In the genomic region with DNA sequence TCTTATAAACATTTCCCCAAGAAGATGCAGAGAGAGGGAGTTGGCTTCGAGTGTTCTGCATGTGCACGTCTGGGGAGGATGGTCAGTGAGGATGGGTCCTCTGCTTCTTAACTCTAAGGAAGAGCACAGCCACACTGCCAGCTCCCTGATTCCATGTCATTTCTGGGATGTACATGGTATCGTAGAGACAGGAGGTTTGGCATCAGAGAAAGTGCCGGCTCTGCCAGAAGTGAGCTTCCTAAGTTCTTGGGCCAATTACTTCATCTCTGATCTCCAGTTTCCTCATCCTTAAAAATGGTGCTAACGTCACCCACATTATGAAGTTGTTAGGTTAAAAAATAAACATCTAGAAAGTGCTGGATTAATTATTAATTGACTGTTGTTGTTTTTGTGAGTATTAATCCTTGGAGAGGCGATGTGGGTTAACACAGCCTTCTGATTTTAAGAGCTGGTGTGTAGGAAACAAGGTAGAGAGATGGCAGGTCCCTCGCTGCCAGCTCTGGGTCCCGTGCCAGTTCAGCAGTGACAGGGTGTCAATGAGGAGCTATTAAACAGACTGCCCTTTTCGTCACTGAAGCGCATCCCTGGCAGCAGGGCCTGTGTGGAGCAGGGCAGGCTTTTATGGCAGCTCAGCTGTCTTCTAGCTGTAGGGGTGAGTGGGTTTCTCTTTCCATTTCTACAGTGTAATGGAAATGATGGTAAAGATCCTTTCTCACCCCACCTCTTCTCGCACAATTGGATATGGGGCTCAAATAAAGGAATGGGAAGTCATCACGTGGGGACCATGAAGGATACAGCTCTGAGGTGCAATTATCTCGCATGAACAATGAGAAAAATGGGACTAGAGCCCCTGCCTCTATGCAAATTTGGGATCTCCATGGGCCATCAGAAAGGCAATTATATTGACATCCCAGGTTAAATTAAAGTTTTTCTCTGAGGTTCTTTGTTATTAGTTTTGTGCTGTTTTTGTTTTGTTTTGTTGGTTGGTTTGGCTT, we compare ENCODE assay signal across 10 mouse cellular contexts.
DNase-seq lines count a peak whose midpoint lies in the region; ATAC-seq and TF ChIP-seq lines count a peak whose summit lies in the region.
"Had no signal": no experiment of that assay in that cellular context is flagged by ENCODE, and none has a peak within 500 bp of the region (broad histone marks: within the 10 kb centered on the region; RNA-seq: fewer than 3 reads in every experiment).

No protein-coding gene starts in this region.

- WGBS in heart, adult 2 months = 79% methylated on average over 13 of the region's 13 CpGs
- WGBS in kidney, adult 2 months = 51% methylated on average over 13 of the region's 13 CpGs
- 57% methylated on average over 13 of the region's 13 CpGs for WGBS in midbrain, postnatal 0 days

- intact Hi-C loops in heart, adult 2 months (cut with DNase I) = no loop called here

- H3K36me3 ChIP-seq in heart, adult 2 months (ENCODE audit: control insufficient read depth, insufficient read depth, low read length) = peaks cover 2% of the 10 kb centered on the region; the same call in 1 of the 2 replicates
- H3K36me3 ChIP-seq in kidney, adult 2 months (ENCODE audit: control insufficient read depth, insufficient read depth, low read length) = no peaks in the 10 kb centered on the region
- H3K36me3 ChIP-seq in midbrain, postnatal 0 days (ENCODE audit: insufficient read depth, low read length) = no peaks in the 10 kb centered on the region

- H3K4me2 ChIP-seq in midbrain, postnatal 0 days (ENCODE audit: low read depth, low read length, poor library complexity, severe bottlenecking) = no peak overlapping the region

- ATAC-seq in midbrain, postnatal 0 days (ENCODE audit: low FRiP score) = no peak

- no peak for TF ChIP-seq EP300 in heart, adult 2 months (IDR thresholded peaks at IDR 0.05; ENCODE audit: insufficient read depth, low read depth, low read length)

- DNase-seq in heart, adult 11 months = peak; percentile 90
- no peak for DNase-seq in heart, adult 2 months
- DNase-seq in cerebellum, postnatal 36 days = peak; percentile 19 to 29
- DNase-seq in kidney, adult 2 months = peak; percentile 68
- peak; percentile 68 for DNase-seq in midbrain, postnatal 0 days (ENCODE audit: low spot score)
- DNase-seq in thymus, postnatal 10 days (ENCODE audit: low spot score in 2 of 2) = no peak
- no peak for DNase-seq in left cerebral cortex, adult 18-20 months (ENCODE audit: low spot score in 2 of 2)
- no peak for DNase-seq in adrenal gland, postnatal 25 days
- DNase-seq: B cell, adult 2 months; lung, adult 18-20 months had no signal

- TF ChIP-seq POLR2A in heart, adult 2 months (IDR thresholded peaks at IDR 0.05; ENCODE audit: insufficient read depth, low read depth, low read length) = no peak
- TF ChIP-seq POLR2A in kidney, adult 2 months (IDR thresholded peaks at IDR 0.05; ENCODE audit: low read depth, low read length) = no peak

- H3K9ac ChIP-seq in heart, adult 2 months (ENCODE audit: low read depth, low read length) = no peak overlapping the region
- H3K9ac ChIP-seq in midbrain, postnatal 0 days (replicated peaks; ENCODE audit: low read length, poor library complexity, severe bottlenecking) = no peak overlapping the region

- no peak overlapping the region for H3K4me3 ChIP-seq in heart, adult 2 months
- no peak overlapping the region for H3K4me3 ChIP-seq in kidney, adult 2 months (ENCODE audit: insufficient read depth, low read depth, low read length)
- H3K4me3 ChIP-seq in midbrain, postnatal 0 days (ENCODE audit: low read depth, low read length) = no peak overlapping the region

- no peaks in the 10 kb centered on the region for H3K79me2 ChIP-seq in heart, adult 2 months (replicated peaks; ENCODE audit: control insufficient read depth, insufficient read depth, low read length)

- peaks cover 1% of the 10 kb centered on the region; the same call in 1 of the 2 replicates for H3K4me1 ChIP-seq in heart, adult 2 months (ENCODE audit: control insufficient read depth, insufficient read depth, low read length)
- peaks cover 18% of the 10 kb centered on the region; the same call in 1 of the 2 replicates for H3K4me1 ChIP-seq in kidney, adult 2 months (ENCODE audit: control insufficient read depth, insufficient read depth, low read length)
- H3K4me1 ChIP-seq in midbrain, postnatal 0 days (ENCODE audit: insufficient read depth, low read length) = no peaks in the 10 kb centered on the region

- TF ChIP-seq CTCF in heart, adult 2 months (IDR thresholded peaks at IDR 0.05) = no peak
- no peak for TF ChIP-seq CTCF in kidney, adult 2 months (conservative IDR thresholded peaks at IDR 0.05; ENCODE audit: insufficient read depth, insufficient read length, low read depth, low read length)
- no peak for TF ChIP-seq CTCF in midbrain, postnatal 0 days (IDR thresholded peaks at IDR 0.05)

- H3K27ac ChIP-seq in heart, adult 2 months = no peak overlapping the region
- peak overlapping the region; percentile 61 for H3K27ac ChIP-seq in kidney, adult 2 months (ENCODE audit: insufficient read depth, low read depth, low read length)
- H3K27ac ChIP-seq in midbrain, postnatal 0 days (ENCODE audit: low read depth, low read length) = no peak overlapping the region

- no peaks in the 10 kb centered on the region for H3K27me3 ChIP-seq in heart, adult 2 months (ENCODE audit: control insufficient read depth, insufficient read depth, low read length)
- no peaks in the 10 kb centered on the region for H3K27me3 ChIP-seq in kidney, adult 2 months (replicated peaks; ENCODE audit: control insufficient read depth, insufficient read depth, low read length)
- no peaks in the 10 kb centered on the region for H3K27me3 ChIP-seq in midbrain, postnatal 0 days (ENCODE audit: insufficient read depth, low read length)

- no peaks in the 10 kb centered on the region for H3K9me3 ChIP-seq in midbrain, postnatal 0 days (ENCODE audit: low read length)

Comparison
In these comparisons a context has a peak if more than half of its experiments do, and no peak if none do; other contexts are left out.
1. DNase-seq: peak in heart, adult 11 months (single experiment), cerebellum, postnatal 36 days (2 of 2), kidney, adult 2 months (single experiment) and midbrain, postnatal 0 days (single experiment); none in heart, adult 2 months (0 of 2), thymus, postnatal 10 days (0 of 2), left cerebral cortex, adult 18-20 months (0 of 2) and adrenal gland, postnatal 25 days (single experiment).